Mouse (Mus musculus): Measurements from ENCODE around the gene Tmem115. TPM values are rescaled to one million over a fixed set of nuclear protein-coding genes. Genes with fewer than 3 reads are reported as not detected.
A peak's percentile ranks its signal among the peaks of the same experiment; 100 is the strongest.

Tmem115 gene
- polyA plus RNA-seq, 1 experiment from 2014 or later, result 44.4 TPM

DNA sequence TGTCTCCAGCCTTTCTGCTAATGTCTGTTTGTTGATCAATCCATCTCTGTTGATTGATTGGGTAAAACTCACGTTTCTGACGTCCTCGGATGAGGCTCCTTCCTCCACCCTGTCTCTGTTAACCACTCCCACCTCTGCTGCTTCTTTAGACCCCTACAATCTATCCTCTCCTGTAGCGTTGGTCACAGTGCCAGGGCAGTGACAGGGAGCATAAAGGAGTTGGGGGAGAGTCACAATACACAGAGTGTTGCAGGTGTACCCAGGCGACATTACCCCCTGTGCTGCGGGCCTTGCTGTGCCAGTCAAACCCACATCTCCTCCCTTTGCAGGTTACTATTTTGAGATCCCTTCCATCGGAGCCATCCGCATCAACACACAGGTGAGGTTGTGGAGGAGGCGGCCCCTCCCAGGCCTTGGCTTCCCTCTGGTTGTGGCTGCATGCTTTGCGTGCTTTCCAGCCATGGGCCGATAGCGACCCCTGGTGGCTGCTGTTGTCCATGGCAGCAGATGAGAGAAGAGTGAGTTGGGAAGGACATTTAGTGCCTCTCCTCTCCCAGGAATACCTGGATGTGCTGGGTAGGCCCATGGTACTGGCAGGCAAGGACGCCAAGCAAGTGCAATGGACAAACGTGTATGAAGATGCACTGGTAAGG lies 19.3 kb upstream of the Tmem115 start:
- H3K4me1 ChIP-seq (ENCODE audit: control insufficient read depth, insufficient read depth, low read length), result peaks cover 16% of the 10 kb centered on the region; the same call in 1 of the 2 replicates

GRCm38 (mm10) chr9:107520331-107520730 lies 13.4 kb upstream of the Tmem115 start:
- no peak overlapping the region for H3K9ac ChIP-seq (ENCODE audit: low read length)
- DNase-seq (ENCODE audit: low spot score) (no peak), ATAC-seq (no peak)
- H3K27ac ChIP-seq (ENCODE audit: low read depth, low read length), result no peak overlapping the region
- H3K4me3 ChIP-seq (ENCODE audit: low read depth, low read length), result no peak overlapping the region
- no peak overlapping the region for H3K4me2 ChIP-seq (ENCODE audit: low read length)
- 35% methylated on average over 6 of the region's 6 CpGs for WGBS
- H3K4me1 ChIP-seq (ENCODE audit: control insufficient read depth, insufficient read depth, low read length), result peaks cover 7% of the 10 kb centered on the region; the same call in 1 of the 2 replicates
- 0 out of 2 replicates have a peak, but pooled peaks cover 3% of the 10 kb centered on the region for H3K36me3 ChIP-seq (ENCODE audit: control insufficient read depth, insufficient read depth, low read length)
- no peaks in the 10 kb centered on the region for H3K27me3 ChIP-seq (replicated peaks; ENCODE audit: control insufficient read depth, insufficient read depth, low read length)
- no peaks in the 10 kb centered on the region for H3K9me3 ChIP-seq (replicated peaks; ENCODE audit: control insufficient read depth, low read length)

More for the DNA sequence above, 19.3 kb upstream of the Tmem115 start:
- DNase-seq (ENCODE audit: low spot score) (peak; percentile 88), ATAC-seq (peak; percentile 72)
- no peaks in the 10 kb centered on the region for H3K27me3 ChIP-seq (replicated peaks; ENCODE audit: control insufficient read depth, insufficient read depth, low read length)
- H3K27ac ChIP-seq (ENCODE audit: low read depth, low read length), result 0 out of 2 replicates have a peak overlapping the region, but pooled peaks have one; percentile 9
- H3K9ac ChIP-seq (ENCODE audit: low read length), result no peak overlapping the region
- 22% methylated on average over 14 of the region's 14 CpGs for WGBS
- 0 out of 2 replicates have a peak, but pooled peaks cover 3% of the 10 kb centered on the region for H3K36me3 ChIP-seq (ENCODE audit: control insufficient read depth, insufficient read depth, low read length)
- H3K4me2 ChIP-seq (ENCODE audit: low read length), result no peak overlapping the region
- H3K4me3 ChIP-seq (ENCODE audit: low read depth, low read length), result no peak overlapping the region
- no peaks in the 10 kb centered on the region for H3K9me3 ChIP-seq (replicated peaks; ENCODE audit: control insufficient read depth, low read length)

GRCm38 (mm10) chr9:107521190-107521589 lies 12.6 kb upstream of the Tmem115 start:
- Histone ChIP-seq H3K4me3 (ENCODE audit: low read depth, low read length) (no peak overlapping the region), H3K9me3 (replicated peaks; ENCODE audit: control insufficient read depth, low read length) (no peaks in the 10 kb centered on the region), H3K27me3 (replicated peaks; ENCODE audit: control insufficient read depth, insufficient read depth, low read length) (peaks cover 6% of the 10 kb centered on the region; the same call in 1 of the 2 replicates), H3K9ac (ENCODE audit: low read length) (no peak overlapping the region), H3K4me2 (ENCODE audit: low read length) (no peak overlapping the region), H3K36me3 (ENCODE audit: control insufficient read depth, insufficient read depth, low read length) (0 out of 2 replicates have a peak, but pooled peaks cover 3% of the 10 kb centered on the region), H3K27ac (ENCODE audit: low read depth, low read length) (no peak overlapping the region), H3K4me1 (ENCODE audit: control insufficient read depth, insufficient read depth, low read length) (peaks cover 8% of the 10 kb centered on the region; the same call in 1 of the 2 replicates)
- ATAC-seq (no peak), DNase-seq (ENCODE audit: low spot score) (no peak)
- 63% methylated on average over 5 of the region's 5 CpGs for WGBS

- H3K4me2 ChIP-seq (ENCODE audit: low read length), result peak overlapping the region; percentile 28
- H3K36me3 ChIP-seq (ENCODE audit: control insufficient read depth, insufficient read depth, low read length), result 0 out of 2 replicates have a peak, but pooled peaks cover 3% of the 10 kb centered on the region
- H3K9ac ChIP-seq (ENCODE audit: low read length), result peak overlapping the region; percentile 32; the same call in 1 of the 2 replicates
- H3K27ac ChIP-seq (ENCODE audit: low read depth, low read length), result no peak overlapping the region
- no peak for DNase-seq (ENCODE audit: low spot score)
- peaks cover 13% of the 10 kb centered on the region for H3K27me3 ChIP-seq (replicated peaks; ENCODE audit: control insufficient read depth, insufficient read depth, low read length)
- no peaks in the 10 kb centered on the region for H3K9me3 ChIP-seq (replicated peaks; ENCODE audit: control insufficient read depth, low read length)
- H3K4me3 ChIP-seq (ENCODE audit: low read depth, low read length), result no peak overlapping the region
- peaks cover 12% of the 10 kb centered on the region; the same call in 1 of the 2 replicates for H3K4me1 ChIP-seq (ENCODE audit: control insufficient read depth, insufficient read depth, low read length)
- 20% methylated on average over 24 of the region's 25 CpGs for WGBS
- peak; percentile 37; the same call in 1 of the 2 replicates for ATAC-seq
Observed at GRCm38 (mm10) chr9:107521711-107522399, 11.9 kb upstream of the Tmem115 start.

DNA sequence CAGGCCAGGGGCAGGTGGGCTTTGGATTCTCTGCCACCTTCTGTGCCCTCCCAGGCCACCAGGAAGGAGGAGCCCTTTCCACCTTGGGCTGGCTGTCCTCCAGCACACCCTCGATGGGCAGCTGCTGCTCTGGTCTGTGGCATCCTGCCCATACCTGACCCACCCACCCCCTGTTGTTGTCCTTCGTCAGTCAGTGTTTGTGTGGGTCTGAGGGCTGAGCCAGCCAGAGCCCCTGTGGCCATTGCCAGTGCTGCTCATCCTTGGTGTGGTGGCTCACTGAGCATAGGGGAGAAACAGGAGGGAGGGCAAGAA lies 11.4 kb upstream of the Tmem115 start:
- Histone ChIP-seq H3K4me3 (ENCODE audit: low read depth, low read length) (no peak overlapping the region), H3K27ac (ENCODE audit: low read depth, low read length) (no peak overlapping the region), H3K36me3 (ENCODE audit: control insufficient read depth, insufficient read depth, low read length) (0 out of 2 replicates have a peak, but pooled peaks cover 3% of the 10 kb centered on the region), H3K27me3 (replicated peaks; ENCODE audit: control insufficient read depth, insufficient read depth, low read length) (peaks cover 18% of the 10 kb centered on the region), H3K4me2 (ENCODE audit: low read length) (peak overlapping the region; percentile 28; the same call in 1 of the 2 replicates), H3K9ac (ENCODE audit: low read length) (no peak overlapping the region; the same call in 1 of the 2 replicates), H3K9me3 (replicated peaks; ENCODE audit: control insufficient read depth, low read length) (no peaks in the 10 kb centered on the region), H3K4me1 (ENCODE audit: control insufficient read depth, insufficient read depth, low read length) (peaks cover 12% of the 10 kb centered on the region; the same call in 1 of the 2 replicates)
- WGBS, result 18% methylated on average over 2 of the region's 2 CpGs
- no peak for DNase-seq (ENCODE audit: low spot score)
- ATAC-seq, result no peak

- Histone ChIP-seq H3K9ac (ENCODE audit: low read length) (peak overlapping the region; percentile 21; the same call in 1 of the 2 replicates), H3K4me1 (ENCODE audit: control insufficient read depth, insufficient read depth, low read length) (peaks cover 12% of the 10 kb centered on the region; the same call in 1 of the 2 replicates), H3K36me3 (ENCODE audit: control insufficient read depth, insufficient read depth, low read length) (no peaks in the 10 kb centered on the region), H3K9me3 (replicated peaks; ENCODE audit: control insufficient read depth, low read length) (no peaks in the 10 kb centered on the region), H3K4me3 (ENCODE audit: low read depth, low read length) (peak overlapping the region; percentile 22), H3K4me2 (ENCODE audit: low read length) (peak overlapping the region; percentile 43), H3K27ac (ENCODE audit: low read depth, low read length) (no peak overlapping the region), H3K27me3 (replicated peaks; ENCODE audit: control insufficient read depth, insufficient read depth, low read length) (peaks cover 19% of the 10 kb centered on the region)
- DNase-seq (ENCODE audit: low spot score), result no peak
- WGBS, result 4% methylated on average over 43 of the region's 44 CpGs
- peak; percentile 55 for ATAC-seq
Observed at GRCm38 (mm10) chr9:107526198-107527026, 7.3 kb upstream of the Tmem115 start.

DNA sequence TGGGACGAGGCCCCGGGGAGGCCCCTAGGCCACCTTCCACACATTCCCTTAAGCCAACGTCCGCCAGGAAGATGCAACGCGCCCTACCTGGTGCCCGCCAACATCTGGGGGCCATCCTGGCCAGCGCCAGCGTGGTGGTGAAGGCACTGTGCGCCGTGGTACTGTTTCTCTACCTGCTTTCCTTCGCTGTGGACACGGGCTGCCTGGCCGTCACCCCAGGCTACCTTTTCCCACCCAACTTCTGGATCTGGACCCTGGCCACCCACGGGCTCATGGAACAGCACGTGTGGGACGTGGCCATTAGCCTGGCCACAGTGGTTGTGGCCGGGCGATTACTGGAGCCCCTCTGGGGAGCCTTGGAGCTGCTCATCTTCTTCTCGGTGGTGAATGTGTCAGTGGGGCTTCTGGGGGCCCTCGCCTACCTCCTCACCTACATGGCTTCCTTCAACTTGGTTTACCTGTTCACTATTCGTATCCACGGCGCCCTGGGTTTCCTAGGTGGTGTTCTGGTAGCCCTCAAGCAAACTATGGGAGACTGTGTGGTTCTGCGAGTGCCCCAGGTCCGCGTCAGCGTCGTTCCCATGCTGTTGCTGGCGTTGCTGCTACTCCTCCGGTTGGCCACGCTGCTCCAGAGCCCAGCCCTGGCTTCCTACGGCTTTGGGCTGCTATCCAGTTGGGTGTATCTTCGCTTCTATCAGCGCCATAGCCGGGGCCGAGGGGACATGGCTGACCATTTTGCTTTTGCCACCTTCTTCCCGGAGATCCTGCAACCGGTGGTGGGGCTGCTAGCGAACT lies 860 bp downstream of the Tmem115 start:
- Histone ChIP-seq H3K9ac (ENCODE audit: low read length) (peak overlapping the region; percentile 88), H3K27me3 (replicated peaks; ENCODE audit: control insufficient read depth, insufficient read depth, low read length) (no peaks in the 10 kb centered on the region), H3K4me3 (ENCODE audit: low read depth, low read length) (peak overlapping the region; percentile 97), H3K9me3 (replicated peaks; ENCODE audit: control insufficient read depth, low read length) (no peaks in the 10 kb centered on the region), H3K4me2 (ENCODE audit: low read length) (peak overlapping the region; percentile 100), H3K36me3 (ENCODE audit: control insufficient read depth, insufficient read depth, low read length) (peaks cover 31% of the 10 kb centered on the region), H3K4me1 (ENCODE audit: control insufficient read depth, insufficient read depth, low read length) (peaks cover 22% of the 10 kb centered on the region), H3K27ac (ENCODE audit: low read depth, low read length) (0 out of 2 replicates have a peak overlapping the region, but pooled peaks have one; percentile 58)
- DNase-seq (ENCODE audit: low spot score) (no peak), ATAC-seq (peak; percentile 18)
- WGBS, result under 1% methylated on average over 40 of the region's 40 CpGs

DNA sequence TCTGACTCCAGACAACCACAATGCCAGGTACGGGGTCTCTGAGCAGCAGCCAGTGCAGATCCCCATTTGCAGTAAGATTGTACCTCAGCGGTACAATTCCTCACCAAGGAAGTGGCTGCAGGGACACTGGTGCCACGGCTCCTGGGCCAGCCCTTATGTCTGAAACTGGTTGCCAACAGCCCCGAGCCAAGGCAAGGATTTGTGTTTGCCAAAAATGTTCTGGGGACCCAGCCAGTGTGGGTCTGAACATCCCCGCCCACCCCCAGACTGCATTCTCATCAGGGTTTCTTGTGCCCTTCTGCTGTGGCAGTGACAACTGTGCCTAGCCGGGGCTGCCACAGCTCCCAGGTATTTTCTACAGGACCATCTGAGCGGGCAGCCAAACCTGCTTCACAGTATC lies 4.5 kb downstream of the Tmem115 start:
- H3K4me2 ChIP-seq (ENCODE audit: low read length), result no peak overlapping the region
- DNase-seq (ENCODE audit: low spot score), result no peak

More for the DNA sequence above, 4.5 kb downstream of the Tmem115 start:
- Histone ChIP-seq H3K4me1 (ENCODE audit: control insufficient read depth, insufficient read depth, low read length) (peaks cover 35% of the 10 kb centered on the region), H3K27me3 (replicated peaks; ENCODE audit: control insufficient read depth, insufficient read depth, low read length) (no peaks in the 10 kb centered on the region), H3K4me3 (ENCODE audit: low read depth, low read length) (no peak overlapping the region), H3K9ac (ENCODE audit: low read length) (no peak overlapping the region), H3K9me3 (replicated peaks; ENCODE audit: control insufficient read depth, low read length) (no peaks in the 10 kb centered on the region), H3K36me3 (ENCODE audit: control insufficient read depth, insufficient read depth, low read length) (peaks cover 40% of the 10 kb centered on the region), H3K27ac (ENCODE audit: low read depth, low read length) (no peak overlapping the region)
- WGBS, result 90% methylated on average over 7 of the region's 7 CpGs
- ATAC-seq, result no peak
